Mouse (Mus musculus): ENCODE measurements around the gene Mcrip2.

- TF ChIP-seq CTCF (IDR thresholded peaks at IDR 0.05; ENCODE audit: borderline replicate concordance, control insufficient read depth, extremely low read depth, insufficient read depth, low read length, poor library complexity) (no peak), POLR2A (IDR thresholded peaks at IDR 0.05; ENCODE audit: control insufficient read depth, extremely low read depth, insufficient read depth, low read length, poor library complexity) (no peak)
These were observed 27.3 kb downstream of the Mcrip2 start, which contains the start of gene Gm20683 for GRCm38 (mm10) chr17:25841117-25841880.
